Mouse (Mus musculus): ENCODE measurements at regions not wholly inside any gene's neighbourhood (a gene's known extent, or its start where the extent isn't known, plus 50 kb on each side); places are given as distances from the start of the nearest gene placed in this dataset.
"Not testable (repeated sequence)": the region's sequence is repeated elsewhere in the genome, so short reads cannot be mapped to it uniquely, and the experiment has no call there.

GRCm38 (mm10) chr16:55168433-55168832, 129.4 kb downstream of the Zpld1 start:
- DNase-seq (ENCODE audit: low spot score in 2 of 2) = no peak

GRCm38 (mm10) chr16:55166181-55166848, 131.5 kb downstream of the Zpld1 start:
- DNase-seq (ENCODE audit: low spot score in 2 of 2) = no peak

- DNase-seq (ENCODE audit: low spot score in 2 of 2) = no peak
Observed at GRCm38 (mm10) chr16:55162926-55163325, 134.9 kb downstream of the Zpld1 start.

GRCm38 (mm10) chr16:55151726-55152125, 146.1 kb downstream of the Zpld1 start:
- DNase-seq (ENCODE audit: low spot score in 2 of 2) = peak in 1 of 2 experiments; percentile 3

GRCm38 (mm10) chr16:55142431-55143173, 155.2 kb downstream of the Zpld1 start:
- DNase-seq (ENCODE audit: low spot score in 2 of 2) = no peak

GRCm38 (mm10) chr16:55134961-55135360, 162.8 kb downstream of the Zpld1 start:
- DNase-seq (ENCODE audit: low spot score in 2 of 2) = no peak

- no peak for DNase-seq (ENCODE audit: low spot score in 2 of 2)
Observed at GRCm38 (mm10) chr16:55097651-55098050, 200.1 kb downstream of the Zpld1 start.

- no peak for DNase-seq (ENCODE audit: low spot score in 2 of 2)
Observed at GRCm38 (mm10) chr16:55087461-55087860, 210.3 kb downstream of the Zpld1 start.

- DNase-seq (ENCODE audit: low spot score in 2 of 2) = no peak
Observed at GRCm38 (mm10) chr16:55076172-55076571, 221.6 kb downstream of the Zpld1 start.

GRCm38 (mm10) chr16:55039777-55040176, 258.0 kb downstream of the Zpld1 start:
- DNase-seq (ENCODE audit: low spot score in 2 of 2) = no peak

GRCm38 (mm10) chr16:55001661-55002289, 296.0 kb downstream of the Zpld1 start:
- no peak for DNase-seq (ENCODE audit: low spot score in 2 of 2)

- DNase-seq (ENCODE audit: low spot score in 2 of 2) = no peak
Observed at GRCm38 (mm10) chr16:54991595-54992240, 306.1 kb downstream of the Zpld1 start.

- DNase-seq (ENCODE audit: low spot score in 2 of 2) = peak; percentile 50 to 70
Observed at GRCm38 (mm10) chr16:54983759-54984218, 314.0 kb downstream of the Zpld1 start.

- no peak for DNase-seq (ENCODE audit: low spot score in 2 of 2)
Observed at GRCm38 (mm10) chr16:54970356-54970755, 327.4 kb downstream of the Zpld1 start.

- DNase-seq (ENCODE audit: low spot score in 2 of 2) = no peak
Observed at GRCm38 (mm10) chr16:54943808-54944315, 353.9 kb downstream of the Zpld1 start.

GRCm38 (mm10) chr16:54928259-54928658, 369.5 kb downstream of the Zpld1 start:
- DNase-seq (ENCODE audit: low spot score in 2 of 2) = no peak

- DNase-seq (ENCODE audit: low spot score in 2 of 2) = no peak
Observed at GRCm38 (mm10) chr16:54902911-54903310, 394.9 kb downstream of the Zpld1 start.

GRCm38 (mm10) chr16:54901461-54901860, 396.3 kb downstream of the Zpld1 start:
- no peak for DNase-seq (ENCODE audit: low spot score in 2 of 2)

- no peak for DNase-seq (ENCODE audit: low spot score in 2 of 2)
Observed at GRCm38 (mm10) chr16:54894661-54895060, 403.1 kb downstream of the Zpld1 start.

GRCm38 (mm10) chr16:54857369-54857768, 440.4 kb downstream of the Zpld1 start:
- DNase-seq (ENCODE audit: low spot score in 2 of 2) = no peak

GRCm38 (mm10) chr16:54842996-54843395, 454.8 kb downstream of the Zpld1 start:
- not testable (repeated sequence) for DNase-seq (ENCODE audit: low spot score in 2 of 2)
